Mouse (Mus musculus) layer of hippocampus, adult 11-12 months (tissue): ENCODE results near the gene Pnmal1.

Experiments
- DNase-seq: peaks from one replicate; pipeline ENCODE4 v3.0.0; 2022; ENCODE audit warnings: low spot score

Gene Pnmal1

GRCm38 (mm10) chr7:16959539-16960187, at the start of gene Pnmal1:
Pnmal1 (plus strand) TSS chr7:16959679.
- DNase-seq: peak; percentile 94

GRCm38 (mm10) chr7:16909909-16910308, 49.6 kb upstream of the Pnmal1 start:
- no peak for DNase-seq

DNA sequence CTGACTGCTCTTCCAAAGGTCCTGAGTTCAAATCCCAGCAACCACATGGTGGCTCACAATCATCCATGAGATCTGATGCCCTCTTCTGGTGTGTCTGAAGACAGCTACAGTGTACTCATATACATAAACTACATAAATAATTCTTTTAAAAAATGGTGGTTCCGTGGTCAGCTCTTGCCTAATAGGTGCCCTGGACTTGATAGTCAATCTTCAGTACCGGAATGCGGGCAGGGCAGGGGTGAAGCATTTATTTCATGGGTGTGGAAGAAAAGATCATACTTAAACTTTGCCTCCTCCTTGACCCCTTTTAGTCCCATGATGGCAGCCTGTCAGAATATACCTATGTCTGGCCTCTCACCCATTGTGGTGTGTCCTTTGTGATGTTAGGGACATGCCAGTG, 47.6 kb upstream of the Pnmal1 start:
- no peak for DNase-seq

GRCm38 (mm10) chr7:16912360-16912759, 47.1 kb upstream of the Pnmal1 start:
- DNase-seq: no peak

DNA sequence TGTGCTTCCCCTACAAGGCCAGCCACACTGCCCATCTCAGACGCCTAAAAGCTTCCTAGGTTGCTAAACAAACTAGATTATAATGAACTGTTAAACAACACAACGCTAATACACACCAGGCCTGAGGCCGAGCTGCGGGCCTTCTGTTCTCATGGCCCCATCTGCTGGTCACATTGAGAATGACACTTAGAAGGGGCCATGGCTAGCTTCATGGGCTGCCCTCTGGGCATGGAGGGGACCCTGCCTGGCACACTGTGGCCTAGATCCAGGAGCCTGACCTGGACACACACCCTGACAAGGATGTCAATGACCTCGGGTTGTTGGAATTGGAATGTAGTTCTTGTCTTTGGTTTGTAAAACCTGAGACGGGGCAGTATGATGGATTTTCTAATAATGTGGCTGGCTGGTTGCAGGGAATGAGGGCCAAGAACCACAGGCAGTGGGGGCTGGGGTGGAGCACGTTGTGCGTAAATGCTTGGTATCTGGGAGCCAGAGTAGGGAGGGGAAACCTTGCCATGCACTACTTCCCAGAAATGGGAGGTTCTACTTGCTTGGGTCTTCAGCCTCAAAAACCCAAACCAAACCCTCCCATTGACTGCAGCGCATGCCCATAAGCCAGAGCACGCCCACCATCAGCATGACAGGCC, 45.5 kb upstream of the Pnmal1 start:
- peak; percentile 81 for DNase-seq

DNA sequence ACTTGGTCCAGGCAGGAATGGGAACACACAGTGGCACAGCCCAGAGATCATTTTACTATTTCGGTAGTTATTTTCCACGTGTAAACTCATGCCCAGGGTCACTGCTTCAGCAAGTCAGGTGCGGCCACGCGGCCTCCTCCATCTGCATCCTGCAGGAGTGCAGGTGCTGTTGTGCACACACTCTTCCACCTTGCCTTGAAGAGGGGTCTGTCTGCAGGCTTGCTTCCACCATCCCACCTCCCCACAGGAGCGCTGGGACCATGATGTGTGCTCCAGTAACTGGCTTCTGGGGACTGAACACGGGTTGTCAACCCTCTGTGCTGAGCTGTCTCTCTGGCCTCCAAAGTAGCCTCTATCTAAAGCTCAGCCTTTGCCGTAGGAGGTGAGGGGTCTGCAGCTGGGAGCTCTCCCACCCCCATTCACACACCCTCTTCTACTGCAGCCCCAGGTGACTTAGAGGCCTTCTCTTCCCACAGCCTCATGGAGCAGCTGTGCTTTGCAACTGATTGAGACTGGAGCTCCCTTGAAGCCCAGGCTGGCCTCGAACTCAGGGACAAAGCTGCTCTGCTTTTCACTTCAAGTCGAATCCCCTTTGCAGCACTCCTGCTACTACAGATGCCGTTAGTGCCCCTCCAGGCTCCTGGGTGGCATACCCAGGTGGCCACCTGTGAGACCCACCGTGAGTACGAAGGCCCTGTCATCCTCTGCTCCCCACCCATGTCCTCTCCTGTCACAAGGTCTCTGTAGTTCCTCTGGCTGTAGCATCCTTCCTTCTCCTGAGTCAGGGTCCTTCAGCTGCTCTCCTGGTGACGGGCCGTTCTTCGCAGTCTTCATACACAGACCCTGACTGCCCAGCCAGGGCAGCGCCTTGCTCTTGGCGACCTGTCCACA, 44.8 kb upstream of the Pnmal1 start:
- no peak for DNase-seq

DNA sequence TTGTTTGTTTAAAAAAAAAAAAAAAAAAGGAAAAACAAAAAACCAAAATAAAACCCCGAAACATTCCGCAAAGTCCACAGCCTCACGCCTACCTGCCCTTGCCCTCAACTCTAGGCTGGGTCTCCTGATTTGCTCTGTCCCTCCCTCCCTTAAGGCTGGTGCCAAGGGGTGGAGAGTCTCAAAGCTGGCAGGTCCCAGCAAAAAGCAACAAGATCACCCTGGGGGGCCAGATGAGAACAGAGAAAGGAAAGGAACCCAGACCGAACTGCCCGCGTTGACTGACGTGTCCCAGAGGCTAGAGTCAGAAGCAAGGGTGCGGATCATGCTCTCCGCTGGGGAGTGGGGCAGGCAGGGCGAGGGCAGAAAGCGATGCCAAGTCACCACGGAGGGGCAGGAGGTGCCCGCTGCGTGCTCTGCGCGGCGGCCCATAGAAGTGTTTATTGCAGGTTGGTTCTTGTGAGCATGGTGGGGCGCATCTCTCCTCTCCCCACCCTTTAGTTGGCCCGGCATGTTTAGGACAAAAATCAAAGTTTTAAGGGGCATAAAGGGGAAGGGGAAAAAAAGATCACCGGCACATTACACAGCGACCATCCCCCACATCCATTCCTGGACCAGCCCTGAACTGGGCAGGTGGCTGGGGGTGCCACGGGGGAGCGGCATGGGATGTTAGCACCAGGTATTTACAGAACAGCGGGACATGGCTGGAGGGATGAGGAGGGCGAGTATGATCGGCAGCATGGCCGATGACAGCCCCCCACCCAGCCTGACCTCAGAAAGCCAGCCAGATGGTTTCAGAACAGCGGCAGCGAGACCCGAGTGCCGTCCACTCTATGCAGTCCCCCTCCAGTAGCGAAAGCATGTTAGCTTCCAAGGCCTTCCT, 43.8 kb upstream of the Pnmal1 start:
- DNase-seq: no peak

DNA sequence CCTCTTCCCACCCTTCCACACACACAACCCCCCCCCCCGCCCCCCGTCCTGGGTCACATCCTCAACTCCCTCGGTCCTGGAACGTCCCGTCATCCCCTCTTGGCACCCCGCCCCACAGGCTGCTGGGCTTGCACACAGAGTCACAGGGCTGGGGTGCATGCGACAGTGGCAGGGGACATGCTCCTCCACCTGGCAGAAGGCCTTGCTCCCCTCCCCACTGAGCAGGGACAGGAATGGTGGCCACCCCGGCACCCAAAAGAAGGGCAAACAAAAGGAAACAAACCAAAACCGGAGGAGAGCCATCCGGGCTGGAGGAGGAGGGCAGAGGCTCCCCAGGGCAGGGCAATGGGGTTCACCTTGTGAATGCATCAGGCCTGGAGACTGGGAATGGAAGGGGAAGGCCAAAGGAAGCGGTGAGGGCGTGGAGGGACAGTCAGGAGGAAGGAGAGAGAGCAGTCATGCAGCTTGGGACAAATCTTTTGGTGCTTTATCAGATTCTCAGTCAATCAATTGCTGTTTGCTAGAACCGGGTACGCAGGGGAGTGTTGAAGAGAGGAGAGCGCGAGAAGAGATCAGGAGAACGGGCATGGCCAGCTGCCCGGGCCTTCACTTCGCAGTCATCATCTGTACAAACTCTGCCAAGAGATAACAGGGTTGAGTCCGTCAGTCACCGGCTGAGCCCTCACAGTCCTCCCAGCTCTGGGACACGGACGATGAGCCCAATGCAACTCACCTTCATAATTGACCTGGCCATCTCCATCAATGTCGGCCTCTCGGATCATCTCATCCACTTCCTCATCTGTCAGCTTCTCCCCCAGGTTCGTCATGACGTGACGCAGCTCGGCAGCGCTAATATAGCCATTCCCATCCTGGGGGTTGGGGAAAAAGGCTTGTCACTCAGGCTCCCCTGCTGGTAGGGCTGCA, 42.9 kb upstream of the Pnmal1 start:
- DNase-seq: peak; percentile 40

GRCm38 (mm10) chr7:16917447-16917846, 42.0 kb upstream of the Pnmal1 start:
- DNase-seq: no peak

DNA sequence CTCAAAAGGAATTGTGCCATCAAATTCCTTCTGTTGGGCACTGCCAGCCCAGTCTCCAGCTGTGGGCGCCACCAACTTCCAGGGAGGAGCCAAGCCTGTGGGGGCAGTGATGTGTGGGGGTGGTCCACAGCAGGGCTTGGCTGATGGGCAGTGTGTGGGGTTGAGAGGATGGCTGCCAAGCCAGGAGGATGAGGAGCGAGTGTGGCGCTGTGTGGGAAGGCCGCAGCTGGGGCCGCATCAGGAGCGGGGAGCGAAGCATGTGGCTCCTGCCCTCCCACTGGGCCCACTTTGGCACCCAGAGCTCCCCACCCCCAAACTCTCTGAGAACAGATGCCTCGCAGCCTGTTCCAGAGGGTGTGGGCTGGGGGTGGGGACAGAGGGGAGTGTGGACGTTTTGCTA, 41.5 kb upstream of the Pnmal1 start:
- peak; percentile 74 for DNase-seq

GRCm38 (mm10) chr7:16918670-16919069, 40.8 kb upstream of the Pnmal1 start:
- no peak for DNase-seq

GRCm38 (mm10) chr7:16919395-16920149, 39.9 kb upstream of the Pnmal1 start:
- DNase-seq: no peak

GRCm38 (mm10) chr7:16920150-16920579, 39.3 kb upstream of the Pnmal1 start:
- peak; percentile 45 for DNase-seq

DNA sequence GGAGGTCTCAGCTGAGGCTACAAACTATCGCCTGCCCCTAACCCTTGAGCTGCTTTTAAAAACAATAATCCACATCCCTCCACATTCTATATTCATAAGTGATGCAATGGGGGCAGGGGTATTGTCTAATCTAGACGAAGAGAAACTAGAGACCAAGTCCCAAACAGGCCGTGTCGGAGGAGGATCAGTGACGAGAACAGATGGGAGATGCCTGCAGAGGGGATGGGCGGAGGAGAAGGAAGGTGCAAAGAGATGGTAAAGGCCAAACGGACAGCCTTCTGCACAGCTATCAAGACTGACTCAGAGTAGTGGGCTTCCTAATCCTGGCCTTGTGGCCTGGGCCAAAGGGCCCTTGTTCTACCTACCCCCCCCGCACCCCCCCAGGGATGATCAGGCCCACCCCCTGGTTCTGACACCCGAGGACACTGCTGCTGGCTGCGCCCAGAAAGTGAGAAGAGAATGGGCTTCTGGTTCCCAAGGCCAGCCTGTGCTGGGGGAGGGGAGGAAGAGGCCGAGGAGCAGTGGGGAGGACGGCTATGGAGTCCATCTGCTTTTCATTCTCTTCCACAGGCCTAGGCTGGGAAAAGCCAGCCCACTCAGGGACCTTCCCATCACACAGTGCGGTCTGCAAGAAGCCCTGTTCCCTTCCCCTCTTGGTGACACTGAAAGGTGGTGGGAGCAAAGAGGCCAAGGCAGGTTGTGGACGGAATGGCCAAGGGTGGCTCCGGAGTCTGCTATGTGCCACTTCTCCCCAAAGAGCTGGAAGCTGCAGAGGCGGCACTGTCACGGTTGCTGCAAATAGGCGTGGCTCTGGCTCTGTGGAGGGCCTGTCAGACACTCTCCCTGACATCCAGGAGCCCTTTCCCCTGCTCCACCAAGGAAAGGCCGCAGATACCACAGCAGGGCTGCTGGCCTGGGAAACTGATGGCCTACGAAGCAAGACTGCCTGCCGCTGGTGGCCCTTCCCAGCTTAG, 38.4 kb upstream of the Pnmal1 start:
- DNase-seq: peak; percentile 46

DNA sequence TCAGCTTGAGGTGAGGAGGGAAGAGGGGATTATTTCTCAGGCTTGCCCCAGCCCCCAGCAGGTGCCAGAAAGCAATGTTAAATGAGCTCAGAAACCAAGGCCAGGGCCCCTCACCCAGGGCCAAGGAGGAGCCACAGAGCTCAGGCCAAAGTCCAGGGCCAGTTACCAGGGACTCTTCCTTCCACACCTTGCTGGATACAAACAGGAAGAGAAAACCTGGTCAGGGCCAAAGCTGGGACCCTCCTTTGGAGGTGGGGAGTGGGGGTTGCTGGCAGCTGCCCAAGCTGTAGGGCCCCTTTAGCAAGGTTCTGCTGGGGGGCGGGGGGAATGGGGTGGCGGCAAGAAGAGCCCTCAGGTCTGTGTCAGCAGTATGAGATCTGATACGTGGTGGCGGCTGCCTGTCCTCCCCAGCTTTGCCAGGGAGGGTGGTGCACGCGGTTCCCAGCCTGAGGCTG, 37.6 kb upstream of the Pnmal1 start:
- DNase-seq: no peak

DNA sequence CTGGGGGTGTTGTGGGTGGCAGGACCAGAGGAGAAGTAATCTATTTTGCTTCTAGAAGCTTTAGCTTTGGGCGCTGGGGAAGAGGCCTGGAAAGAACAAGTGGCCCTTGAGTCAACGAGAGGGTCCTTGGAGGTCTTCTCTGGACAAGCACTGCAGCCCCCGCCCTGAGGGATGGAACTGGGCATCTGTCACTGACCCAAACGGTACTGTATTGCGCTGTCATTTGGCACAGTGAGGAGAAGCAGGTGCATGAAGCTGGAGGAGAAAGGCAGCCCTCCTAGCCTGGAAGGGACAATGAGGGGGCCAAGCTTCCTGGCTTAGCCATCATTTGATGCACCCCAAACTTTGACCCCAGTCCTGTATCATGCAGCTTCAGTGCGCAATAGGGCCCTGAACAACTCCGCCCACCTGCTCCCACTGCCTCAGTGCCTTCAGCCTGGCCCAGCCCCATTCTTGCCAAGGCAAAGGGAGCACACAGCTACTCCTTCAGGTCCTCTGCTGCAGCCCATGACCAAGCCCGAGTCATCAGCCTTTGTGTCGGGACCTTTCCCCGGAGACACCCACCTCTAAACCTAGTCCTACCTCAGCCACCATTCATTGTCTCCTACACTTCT, 37.0 kb upstream of the Pnmal1 start:
- DNase-seq: peak; percentile 63

DNA sequence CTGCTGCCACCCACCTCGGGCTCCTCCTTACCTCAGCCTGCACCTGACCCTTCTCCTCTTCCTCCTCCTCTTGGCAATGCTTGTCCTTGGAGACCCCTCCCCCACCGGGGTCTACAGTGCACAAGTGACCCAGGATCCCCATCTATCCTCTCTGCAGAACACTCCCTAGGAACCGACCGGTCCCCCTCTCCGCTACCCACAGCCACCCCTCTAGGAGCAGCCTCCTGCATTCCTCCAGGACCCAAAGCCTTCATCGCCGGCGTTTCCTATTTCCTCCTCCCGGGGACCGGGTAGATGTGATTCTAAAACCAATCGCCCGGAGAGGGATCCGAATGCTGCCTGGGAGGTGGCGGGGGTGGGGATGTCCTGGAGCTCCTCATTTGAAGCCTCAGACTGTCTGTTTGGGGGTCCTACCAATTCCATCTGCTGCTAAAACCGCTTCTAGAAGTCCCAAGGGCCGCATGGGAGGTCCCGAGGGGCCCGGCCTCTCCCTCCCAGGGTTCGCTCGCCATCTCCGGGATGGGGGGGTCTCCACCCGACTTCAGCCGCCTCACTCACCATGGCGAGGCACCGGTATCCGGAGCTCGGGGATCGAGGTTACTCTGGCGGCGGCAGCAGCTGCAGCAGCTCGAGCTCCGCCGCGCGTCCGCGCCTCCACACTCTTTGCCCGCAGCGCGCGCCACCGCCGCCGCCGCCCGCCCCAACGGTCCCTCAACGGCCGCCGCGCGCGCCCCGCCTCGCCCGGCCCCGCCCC, 36.0 kb upstream of the Pnmal1 start:
- DNase-seq: peak; percentile 63
